In the genomic region with DNA sequence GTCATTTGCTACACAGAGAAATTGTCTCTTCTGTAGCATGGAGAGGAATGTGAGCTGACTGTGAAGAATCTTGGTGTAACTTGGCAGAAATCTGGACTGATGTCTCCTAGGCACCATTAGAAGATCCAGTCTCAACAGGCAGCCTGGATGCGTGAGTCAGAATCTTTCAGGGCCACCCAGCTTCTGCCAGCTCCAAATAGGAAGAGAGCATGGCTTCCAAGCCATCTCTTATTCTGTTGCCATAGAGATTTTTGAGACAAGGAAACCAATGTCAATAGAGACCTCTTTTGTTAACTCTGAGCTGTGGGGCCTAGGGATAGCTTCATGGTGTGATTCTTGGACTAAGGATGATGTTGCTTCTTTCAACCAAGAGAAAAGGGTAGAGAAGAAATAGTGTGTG, we compare ENCODE assay signal across 21 mouse cellular contexts.
DNase-seq lines count a peak whose midpoint lies in the region; ATAC-seq and TF ChIP-seq lines count a peak whose summit lies in the region.
"Had no signal": no experiment of that assay in that cellular context is flagged by ENCODE, and none has a peak within 500 bp of the region (broad histone marks: within the 10 kb centered on the region; RNA-seq: fewer than 3 reads in every experiment).

No protein-coding gene starts in this region.

- H3K27ac ChIP-seq in midbrain, embryonic 13.5 days: no peak overlapping the region
- H3K27ac ChIP-seq in midbrain, embryonic 14.5 days (replicated peaks; ENCODE audit: low read depth, low read length): no peak overlapping the region
- no peak overlapping the region for H3K27ac ChIP-seq in kidney, adult 2 months (ENCODE audit: insufficient read depth, low read depth, low read length)
- H3K27ac ChIP-seq: forebrain, embryonic 15.5 days; gastrocnemius, adult 2 months; kidney, postnatal 0 days; layer of hippocampus, adult 2 months; liver, embryonic 12.5 days; macrophage; neural tube, embryonic 12.5 days had no signal

- no peak for TF ChIP-seq POLR2A in brain, embryonic 14.5 days (IDR thresholded peaks at IDR 0.05; ENCODE audit: borderline replicate concordance, extremely low read depth, insufficient read depth, insufficient read length, poor library complexity, severe bottlenecking)
- TF ChIP-seq POLR2A in kidney, adult 2 months (IDR thresholded peaks at IDR 0.05; ENCODE audit: low read depth, low read length): no peak

- H3K4me3 ChIP-seq in midbrain, embryonic 13.5 days (replicated peaks): no peak overlapping the region
- H3K4me3 ChIP-seq in midbrain, embryonic 14.5 days (replicated peaks; ENCODE audit: low read depth, low read length): no peak overlapping the region
- no peak overlapping the region for H3K4me3 ChIP-seq in kidney, adult 2 months (ENCODE audit: insufficient read depth, low read depth, low read length)
- H3K4me3 ChIP-seq: erythroblast, embryonic 14.5 days; forebrain, embryonic 15.5 days; gastrocnemius, adult 2 months; heart, embryonic 12.5 days; layer of hippocampus, adult 2 months; liver, embryonic 12.5 days; neural tube, embryonic 12.5 days had no signal

- ATAC-seq in midbrain, embryonic 13.5 days: peak; percentile 45; the same call in 1 of the 2 replicates
- ATAC-seq in midbrain, embryonic 14.5 days (ENCODE audit: low FRiP score, low TSS enrichment): no peak
- ATAC-seq: forebrain, embryonic 15.5 days; intestine, embryonic 16.5 days; liver, embryonic 12.5 days had no signal

- TF ChIP-seq CTCF in brain, embryonic 14.5 days (IDR thresholded peaks at IDR 0.05; ENCODE audit: borderline replicate concordance, extremely low read depth, insufficient read depth, insufficient read length): no peak
- TF ChIP-seq CTCF in kidney, adult 2 months (conservative IDR thresholded peaks at IDR 0.05; ENCODE audit: insufficient read depth, insufficient read length, low read depth, low read length): no peak

- no peak overlapping the region for H3K4me2 ChIP-seq in midbrain, embryonic 13.5 days (replicated peaks)
- no peak overlapping the region for H3K4me2 ChIP-seq in midbrain, embryonic 14.5 days (ENCODE audit: low read length)
- H3K4me2 ChIP-seq: forebrain, embryonic 15.5 days; heart, embryonic 12.5 days; liver, embryonic 12.5 days; lung, embryonic 14.5 days; neural tube, embryonic 12.5 days had no signal

- H3K9ac ChIP-seq in midbrain, embryonic 13.5 days (replicated peaks): no peak overlapping the region
- H3K9ac ChIP-seq in midbrain, embryonic 14.5 days (replicated peaks; ENCODE audit: low read length): no peak overlapping the region
- H3K9ac ChIP-seq: forebrain, embryonic 15.5 days; heart, embryonic 12.5 days; liver, embryonic 12.5 days; lung, embryonic 14.5 days; neural tube, embryonic 12.5 days had no signal

- H3K27me3 ChIP-seq in midbrain, embryonic 13.5 days: 0 out of 2 replicates have a peak, but pooled peaks cover 2% of the 10 kb centered on the region
- no peaks in the 10 kb centered on the region for H3K27me3 ChIP-seq in midbrain, embryonic 14.5 days (ENCODE audit: control insufficient read depth, insufficient read depth, low read length)
- no peaks in the 10 kb centered on the region for H3K27me3 ChIP-seq in kidney, adult 2 months (replicated peaks; ENCODE audit: control insufficient read depth, insufficient read depth, low read length)
- H3K27me3 ChIP-seq: CH12.LX; forebrain, embryonic 15.5 days; heart, embryonic 12.5 days; liver, embryonic 12.5 days; neural tube, embryonic 12.5 days had no signal

- H3K9me3 ChIP-seq in midbrain, embryonic 13.5 days: no peaks in the 10 kb centered on the region
- no peaks in the 10 kb centered on the region for H3K9me3 ChIP-seq in midbrain, embryonic 14.5 days (ENCODE audit: control insufficient read depth, low read length)
- H3K9me3 ChIP-seq: forebrain, embryonic 15.5 days; heart, embryonic 12.5 days; liver, embryonic 12.5 days; neural tube, embryonic 12.5 days had no signal

- no peaks in the 10 kb centered on the region for H3K4me1 ChIP-seq in midbrain, embryonic 13.5 days (replicated peaks)
- H3K4me1 ChIP-seq in midbrain, embryonic 14.5 days (ENCODE audit: control insufficient read depth, insufficient read depth, low read length): no peaks in the 10 kb centered on the region
- H3K4me1 ChIP-seq in kidney, adult 2 months (ENCODE audit: control insufficient read depth, insufficient read depth, low read length): no peaks in the 10 kb centered on the region
- H3K4me1 ChIP-seq: forebrain, embryonic 15.5 days; heart, embryonic 12.5 days; liver, embryonic 12.5 days; neural tube, embryonic 12.5 days had no signal

- DNase-seq in cerebellum, adult 9-10 months: peak; percentile 15
- DNase-seq in cerebellum, postnatal 14 days: no peak
- DNase-seq in midbrain, embryonic 14.5 days: no peak
- DNase-seq in brain, embryonic 14.5 days (ENCODE audit: low read depth): peak; percentile 31
- DNase-seq in right cerebral cortex, postnatal 4 days: no peak
- DNase-seq in kidney, adult 2 months: no peak
- DNase-seq: cerebellum, adult 8-10 months; gastrocnemius, adult 2 months; lung, embryonic 14.5 days; thymus, postnatal 36 days had no signal

- no peaks in the 10 kb centered on the region for H3K36me3 ChIP-seq in midbrain, embryonic 13.5 days
- H3K36me3 ChIP-seq in midbrain, embryonic 14.5 days (ENCODE audit: control insufficient read depth, insufficient read depth, low read length): no peaks in the 10 kb centered on the region
- H3K36me3 ChIP-seq in kidney, adult 2 months (ENCODE audit: control insufficient read depth, insufficient read depth, low read length): no peaks in the 10 kb centered on the region
- H3K36me3 ChIP-seq: forebrain, embryonic 15.5 days; heart, embryonic 12.5 days; liver, embryonic 12.5 days; neural tube, embryonic 12.5 days had no signal

- WGBS in midbrain, embryonic 13.5 days: 22% methylated on average over 1 of the region's 1 CpGs
- WGBS in midbrain, embryonic 14.5 days: 32% methylated on average over 1 of the region's 1 CpGs
- 78% methylated on average over 1 of the region's 1 CpGs for WGBS in kidney, adult 2 months

Comparison
In these comparisons a context has a peak if more than half of its experiments do, and no peak if none do; other contexts are left out.
1. DNase-seq: peak in cerebellum, adult 9-10 months (single experiment) and brain, embryonic 14.5 days (single experiment); none in cerebellum, postnatal 14 days (0 of 2), midbrain, embryonic 14.5 days (single experiment), right cerebral cortex, postnatal 4 days (single experiment) and kidney, adult 2 months (single experiment).